Mouse (Mus musculus) effector memory CD4-positive, alpha-beta T cell, adult 5 months (primary cell): Measurements from ENCODE around the gene Olfr1170. TPM values are rescaled to one million over a fixed set of nuclear protein-coding genes. Genes with fewer than 3 reads are reported as not detected.

Experiments
- polyA plus RNA-seq: library from polyadenylated mRNA; unstranded; fragments of 100-300 nt; shearing (Covaris generic); gene quantifications from one replicate; pipeline ENCODE4 v1.2.1, GENCODE M21; 2017

Olfr1170 gene
- polyA plus RNA-seq = not detected

GRCm38 (mm10) chr2:88228234-88228633 lies at the start of gene Olfr1170:
Gene Olfr1170, minus strand, starts transcription at chr2:88228334.

DNA sequence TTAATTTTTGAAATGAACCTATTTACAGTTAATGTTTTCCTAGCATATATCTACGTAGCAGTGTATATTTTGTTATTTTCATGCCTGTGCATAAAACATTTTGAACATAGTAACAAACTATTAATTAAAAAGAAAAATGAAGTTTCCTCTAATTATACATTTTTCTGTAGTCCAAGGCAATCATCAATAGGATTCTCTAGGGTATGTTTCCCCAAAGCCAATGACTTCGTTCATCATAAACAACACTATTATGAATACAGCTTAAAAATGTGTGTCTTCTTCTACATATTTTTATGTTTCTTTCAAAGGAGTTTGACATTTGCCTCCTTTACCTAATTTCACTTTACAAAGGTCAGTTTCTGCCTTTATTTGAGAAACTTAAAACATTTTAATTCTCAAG lies 46.6 kb downstream of the Olfr1170 start, which contains the start of gene Olfr1168:
TSS of gene Olfr1168 (plus strand) at position 301 of the 400 bp plus-strand sequence.

Other genes with a start within 250 kb of the Olfr1170 start
- not detected for gene Olfr1158, start 238.2 kb downstream of the Olfr1170 start, polyA plus RNA-seq
- gene Olfr1160, start 220.1 kb downstream of the Olfr1170 start, polyA plus RNA-seq = 0.06 TPM
- not detected for gene Olfr1161, start 205.6 kb downstream of the Olfr1170 start, polyA plus RNA-seq
- gene Olfr73, start 190.6 kb downstream of the Olfr1170 start, polyA plus RNA-seq = not detected
- gene Olfr1162, start 177.2 kb downstream of the Olfr1170 start, polyA plus RNA-seq = not detected
- gene Olfr1163, start 156.5 kb downstream of the Olfr1170 start, polyA plus RNA-seq = not detected
- not detected for gene Olfr1164, start 134.4 kb downstream of the Olfr1170 start, polyA plus RNA-seq
- gene Olfr1166, start 100.1 kb downstream of the Olfr1170 start, polyA plus RNA-seq = not detected
- not detected for gene Olfr1167, start 73.1 kb downstream of the Olfr1170 start, polyA plus RNA-seq
- gene Olfr1168, start 46.5 kb downstream of the Olfr1170 start, polyA plus RNA-seq = not detected
- gene Olfr1173, start 51.5 kb upstream of the Olfr1170 start, polyA plus RNA-seq = not detected
- not detected for gene Olfr1174-ps, start 86.8 kb upstream of the Olfr1170 start, polyA plus RNA-seq
- not detected for gene Olfr1175-ps, start 98.9 kb upstream of the Olfr1170 start, polyA plus RNA-seq
- gene Olfr1176, start 108.4 kb upstream of the Olfr1170 start, polyA plus RNA-seq = not detected
- not detected for gene Olfr1177-ps, start 118.2 kb upstream of the Olfr1170 start, polyA plus RNA-seq
- gene Olfr1178, start 158.7 kb upstream of the Olfr1170 start, polyA plus RNA-seq = not detected
- not detected for gene Olfr1179, start 178.1 kb upstream of the Olfr1170 start, polyA plus RNA-seq
- not detected for gene Olfr1180, start 190.8 kb upstream of the Olfr1170 start, polyA plus RNA-seq
- not detected for gene Olfr1181, start 197.8 kb upstream of the Olfr1170 start, polyA plus RNA-seq
- gene Gm13757, start 220.8 kb upstream of the Olfr1170 start, polyA plus RNA-seq = not detected
- not detected for gene Olfr1183, start 226.5 kb upstream of the Olfr1170 start, polyA plus RNA-seq